In genomic region chr4:129882555-129883293, GRCm38 (mm10) we compare ENCODE assay signal across 8 mouse cellular contexts. TPM values are rescaled to one million over a fixed set of nuclear protein-coding genes. Genes with fewer than 3 reads are reported as not detected.
A peak's percentile ranks its signal among the peaks of the same experiment; 100 is the strongest.
DNase-seq lines count a peak whose midpoint lies in the region; ATAC-seq and TF ChIP-seq lines count a peak whose summit lies in the region.

No protein-coding gene starts in this region.

- H3K9me3 ChIP-seq in intestine, embryonic 16.5 days (ENCODE audit: control insufficient read depth, low read length) = no peaks in the 10 kb centered on the region
- H3K9me3 ChIP-seq in limb, embryonic 13.5 days = no peaks in the 10 kb centered on the region
- H3K9me3 ChIP-seq in midbrain, embryonic 12.5 days = no peaks in the 10 kb centered on the region

- peak; percentile 89 for ATAC-seq in CD4-positive, CD25-positive, alpha-beta regulatory T cell, adult 4 months
- peak; percentile 87 for ATAC-seq in granulocyte monocyte progenitor cell, adult 5-6 weeks (replicated peaks; ENCODE audit: poor library complexity, severe bottlenecking)
- ATAC-seq in intestine, embryonic 16.5 days = peak; percentile 39; the same call in 1 of the 2 replicates
- peak; percentile 71; the same call in 1 of the 2 replicates for ATAC-seq in limb, embryonic 13.5 days (ENCODE audit: low FRiP score, low read depth)
- ATAC-seq in midbrain, embryonic 12.5 days (ENCODE audit: low FRiP score, low read depth) = no peak

- WGBS in bone marrow, adult 2 months = 1% methylated on average over 11 of the region's 11 CpGs
- WGBS in intestine, embryonic 16.5 days = 27% methylated on average over 11 of the region's 11 CpGs
- 29% methylated on average over 11 of the region's 11 CpGs for WGBS in limb, embryonic 13.5 days
- WGBS in midbrain, embryonic 12.5 days = 38% methylated on average over 11 of the region's 11 CpGs

- peak overlapping the region; percentile 66 for H3K4me3 ChIP-seq in bone marrow, adult 2 months (replicated peaks; ENCODE audit: control insufficient read depth, low read depth, low read length)
- no peak overlapping the region; the same call in 1 of the 2 replicates for H3K4me3 ChIP-seq in intestine, embryonic 16.5 days (ENCODE audit: low read length)
- peak overlapping the region; percentile 18 for H3K4me3 ChIP-seq in limb, embryonic 13.5 days
- H3K4me3 ChIP-seq in midbrain, embryonic 12.5 days = no peak overlapping the region

- H3K27me3 ChIP-seq in intestine, embryonic 16.5 days (replicated peaks; ENCODE audit: control insufficient read depth, insufficient read depth, low read length) = no peaks in the 10 kb centered on the region
- no peaks in the 10 kb centered on the region for H3K27me3 ChIP-seq in limb, embryonic 13.5 days
- no peaks in the 10 kb centered on the region for H3K27me3 ChIP-seq in midbrain, embryonic 12.5 days
- no peaks in the 10 kb centered on the region for H3K27me3 ChIP-seq in splenic B cell, adult 2 months (ENCODE audit: control insufficient read depth, insufficient read depth, low read length, poor library complexity, severe bottlenecking)

- TF ChIP-seq CTCF in bone marrow, adult 2 months (IDR thresholded peaks at IDR 0.05; ENCODE audit: control insufficient read depth, insufficient read depth, low read length) = no peak

- no peak; the same call in 1 of the 2 replicates for TF ChIP-seq POLR2A in bone marrow, adult 2 months (IDR thresholded peaks at IDR 0.05; ENCODE audit: borderline replicate concordance, control insufficient read depth, low read depth, low read length)

- peak overlapping the region; percentile 85 for H3K27ac ChIP-seq in bone marrow, adult 2 months (ENCODE audit: control insufficient read depth, insufficient read depth, low read depth, low read length, poor library complexity)
- H3K27ac ChIP-seq in intestine, embryonic 16.5 days (ENCODE audit: low read length) = peak overlapping the region; percentile 83
- H3K27ac ChIP-seq in limb, embryonic 13.5 days = peak overlapping the region; percentile 61; the same call in 1 of the 2 replicates
- 0 out of 2 replicates have a peak overlapping the region, but pooled peaks have one; percentile 2 for H3K27ac ChIP-seq in midbrain, embryonic 12.5 days (replicated peaks)

- DNase-seq in splenic B cell, adult 2 months (ENCODE audit: low read depth, low spot score) = peak; percentile 82
- no peak for DNase-seq in cerebellum, adult 18-20 months

- no peaks in the 10 kb centered on the region for H3K36me3 ChIP-seq in intestine, embryonic 16.5 days (ENCODE audit: control insufficient read depth, insufficient read depth, low read length)
- no peaks in the 10 kb centered on the region for H3K36me3 ChIP-seq in limb, embryonic 13.5 days
- H3K36me3 ChIP-seq in midbrain, embryonic 12.5 days = no peaks in the 10 kb centered on the region
- no peaks in the 10 kb centered on the region for H3K36me3 ChIP-seq in splenic B cell, adult 2 months (ENCODE audit: control insufficient read depth, insufficient read depth, low read length, poor library complexity, severe bottlenecking)

- peak overlapping the region; percentile 26 for H3K4me2 ChIP-seq in intestine, embryonic 16.5 days (ENCODE audit: low read depth, low read length)
- H3K4me2 ChIP-seq in limb, embryonic 13.5 days (replicated peaks) = peak overlapping the region; percentile 51
- 0 out of 2 replicates have a peak overlapping the region, but pooled peaks have one; percentile 8 for H3K4me2 ChIP-seq in midbrain, embryonic 12.5 days (replicated peaks)

- H3K9ac ChIP-seq in intestine, embryonic 16.5 days (ENCODE audit: low read depth, low read length) = peak overlapping the region; percentile 45; the same call in 1 of the 2 replicates
- 0 out of 2 replicates have a peak overlapping the region, but pooled peaks have one; percentile 27 for H3K9ac ChIP-seq in limb, embryonic 13.5 days
- peak overlapping the region; percentile 24; the same call in 1 of the 2 replicates for H3K9ac ChIP-seq in midbrain, embryonic 12.5 days (replicated peaks)

- peaks cover 10% of the 10 kb centered on the region for H3K4me1 ChIP-seq in bone marrow, adult 2 months (ENCODE audit: control insufficient read depth, insufficient read depth, low read length)
- H3K4me1 ChIP-seq in intestine, embryonic 16.5 days (ENCODE audit: control insufficient read depth, insufficient read depth, low read length) = peaks cover 26% of the 10 kb centered on the region
- H3K4me1 ChIP-seq in limb, embryonic 13.5 days = peaks cover 25% of the 10 kb centered on the region
- peaks cover 22% of the 10 kb centered on the region for H3K4me1 ChIP-seq in midbrain, embryonic 12.5 days

RNA-seq across cellular contexts. Expression of gene Spocd1, which starts 46.3 kb away (rescaled TPM):
- not detected for polyA plus RNA-seq in CD4-positive, CD25-positive, alpha-beta regulatory T cell, adult 4 months (2017; shearing (Covaris generic))
- polyA plus RNA-seq in bone marrow, adult 2 months (2011; ENCODE audit: insufficient read depth, insufficient read length, low replicate concordance, missing spikeins) = not detected in 2 replicates
- 1.4 TPM in 1 of 2 replicates, not detected in the other for total RNA-seq in granulocyte monocyte progenitor cell, adult 5-6 weeks (2014; fragmentation: Nextera tagmentation)
- total RNA-seq in granulocyte monocyte progenitor cell, adult 5-6 weeks (2017) = not detected in 2 replicates
- polyA plus RNA-seq in intestine, embryonic 16.5 days (2015; fragmentation: Nextera tagmentation; extraction: Ambion mirVana) = 0.04 TPM in 1 of 2 replicates, not detected in the other
- 0.06 TPM in 2 replicates for polyA plus RNA-seq in limb, embryonic 13.5 days (2015; fragmentation: Nextera tagmentation; extraction: Ambion mirVana)
- not detected in 2 replicates for polyA plus RNA-seq in midbrain, embryonic 12.5 days (2016; fragmentation: Nextera tagmentation; extraction: Ambion mirVana)

Comparison
In these comparisons a context has a peak if more than half of its experiments do, and no peak if none do; other contexts are left out.
1. H3K27ac ChIP-seq: peak in every context shown above with its lines; median percentile 85 in bone marrow, adult 2 months; 83 in intestine, embryonic 16.5 days; 61 in limb, embryonic 13.5 days; 2 in midbrain, embryonic 12.5 days.
2. H3K4me3 ChIP-seq: peak in bone marrow, adult 2 months (single experiment) and limb, embryonic 13.5 days (single experiment); none in intestine, embryonic 16.5 days (single experiment) and midbrain, embryonic 12.5 days (single experiment).
3. Peak in every context shown above with its lines, with median percentiles within 50 percentile points of each other: H3K4me2 ChIP-seq and H3K9ac ChIP-seq.